Mouse (Mus musculus): ENCODE data around the gene Gm11077.

GRCm38 (mm10) chr6:140697994-140698393, 31.1 kb upstream of the Gm11077 start:
- no peak for TF ChIP-seq CTCF (IDR thresholded peaks at IDR 0.05; ENCODE audit: low read depth)
- no peak for TF ChIP-seq EP300 (optimal IDR thresholded peaks at IDR 0.05)

All from stomach, postnatal 0 days (tissue).